Mouse (Mus musculus) embryonic facial prominence, embryonic 11.5 days (tissue): ENCODE data around the gene Pqlc3. TPM values are rescaled to one million over a fixed set of nuclear protein-coding genes. Genes with fewer than 3 reads are reported as not detected.
A peak's percentile ranks its signal among the peaks of the same experiment; 100 is the strongest.

Experiments
- ATAC-seq: fragments of 200-750 bp; cut with Nextera tagmentation; replicated peaks from 2 replicates; pipeline ENCODE4 v1.8.0; 2017; ENCODE audit warnings: low read depth; ENCODE audit not compliant: insufficient number of reproducible peaks, low FRiP score, low TSS enrichment
- DNase-seq: peaks from one replicate; pipeline ENCODE4 v3.0.0-alpha.2; 2015; ENCODE audit warnings: low spot score
- H3K27ac ChIP-seq: fragments of 300-500 bp; sonication (generic); replicated peaks from 2 replicates; pipeline ENCODE4 v1.5.1; 2014; ENCODE audit warnings: mild to moderate bottlenecking, low read depth, low read length, control low read depth
- H3K27me3 ChIP-seq: fragments of 300-500 bp; sonication (generic); 2 replicates; pipeline ENCODE4 v1.6.1; 2014; ENCODE audit warnings: mild to moderate bottlenecking, low read length, moderate library complexity, mixed read lengths; ENCODE audit not compliant: control insufficient read depth, insufficient read depth
- H3K36me3 ChIP-seq: fragments of 300-500 bp; sonication (generic); replicated peaks from 2 replicates; pipeline ENCODE4 v1.6.1; 2014; ENCODE audit warnings: low read depth, mild to moderate bottlenecking, low read length, moderate library complexity, mixed read lengths; ENCODE audit not compliant: control insufficient read depth, insufficient read depth
- H3K4me1 ChIP-seq: fragments of 300-500 bp; sonication (generic); 2 replicates; pipeline ENCODE4 v1.6.1; 2014; ENCODE audit warnings: low read length, mixed read lengths; ENCODE audit not compliant: control insufficient read depth, insufficient read depth
- H3K4me2 ChIP-seq: fragments of 300-500 bp; sonication (generic); 2 replicates; pipeline ENCODE4 v1.6.1; 2014; ENCODE audit warnings: low read depth, mild to moderate bottlenecking, control low read depth, low read length, moderate library complexity
- H3K4me3 ChIP-seq: fragments of 300-500 bp; sonication (generic); 2 replicates; pipeline ENCODE4 v1.5.1; 2014; ENCODE audit warnings: low read depth, low read length, control low read depth
- H3K9ac ChIP-seq: fragments of 300-500 bp; sonication (generic); replicated peaks from 2 replicates; pipeline ENCODE4 v1.6.1; 2014; ENCODE audit warnings: mild to moderate bottlenecking, control low read depth, low read length
- H3K9me3 ChIP-seq: fragments of 300-500 bp; sonication (generic); replicated peaks from 2 replicates; pipeline ENCODE4 v1.6.1; 2016; ENCODE audit warnings: mild to moderate bottlenecking, low read length, inconsistent platforms, mixed read lengths; ENCODE audit not compliant: control insufficient read depth
- WGBS: fragments of 180-500 bp; shearing (Covaris S2); extraction: QIAGEN DNeasy Blood & Tissue Kit; methylation state at CpG from one replicate; pipeline ENCODE4 v1.1.7; 2014; 5-methylcytosine and 5-hydroxymethylcytosine counted together
- polyA plus RNA-seq: library from polyadenylated mRNA; unstranded; fragments of >200 nt; fragmentation: Nextera tagmentation; extraction: Ambion mirVana; gene quantifications from 2 replicates; pipeline ENCODE4 v1.2.1, GENCODE M21; 2014

The Pqlc3 gene
- polyA plus RNA-seq, 1 experiment from 2014 or later: 3.8 TPM

GRCm38 (mm10) chr12:16963354-16963753 lies 36.9 kb downstream of the Pqlc3 start:
- no peak overlapping the region for H3K27ac ChIP-seq
- WGBS: 80% methylated on average over 2 of the region's 2 CpGs
- ATAC-seq: no peak

GRCm38 (mm10) chr12:16958851-16959250 lies 41.4 kb downstream of the Pqlc3 start:
- Histone ChIP-seq H3K4me2 (no peak overlapping the region), H3K36me3 (peaks cover 6% of the 10 kb centered on the region), H3K4me3 (no peak overlapping the region), H3K27me3 (no peaks in the 10 kb centered on the region), H3K9ac (no peak overlapping the region), H3K4me1 (no peaks in the 10 kb centered on the region), H3K9me3 (no peaks in the 10 kb centered on the region), H3K27ac (no peak overlapping the region)
- peak; percentile 28 for DNase-seq
- ATAC-seq: no peak
- 61% methylated on average over 1 of the region's 1 CpGs for WGBS

More at GRCm38 (mm10) chr12:16963354-16963753, 36.9 kb downstream of the Pqlc3 start:
- Histone ChIP-seq H3K4me2 (no peak overlapping the region), H3K9me3 (no peaks in the 10 kb centered on the region), H3K4me3 (no peak overlapping the region), H3K36me3 (peaks cover 5% of the 10 kb centered on the region), H3K9ac (no peak overlapping the region), H3K27me3 (no peaks in the 10 kb centered on the region), H3K4me1 (no peaks in the 10 kb centered on the region)
- DNase-seq: no peak

GRCm38 (mm10) chr12:16948239-16948638 lies 52.0 kb downstream of the Pqlc3 start:
- Histone ChIP-seq H3K4me3 (no peak overlapping the region), H3K9me3 (no peaks in the 10 kb centered on the region), H3K9ac (no peak overlapping the region), H3K36me3 (no peaks in the 10 kb centered on the region), H3K4me1 (no peaks in the 10 kb centered on the region), H3K27ac (no peak overlapping the region), H3K27me3 (no peaks in the 10 kb centered on the region), H3K4me2 (no peak overlapping the region)
- ATAC-seq (no peak), DNase-seq (no peak)
- WGBS: 90% methylated on average over 6 of the region's 6 CpGs

GRCm38 (mm10) chr12:16941976-16942375 lies 58.2 kb downstream of the Pqlc3 start:
- DNase-seq (no peak), ATAC-seq (no peak)

More at GRCm38 (mm10) chr12:16941976-16942375, 58.2 kb downstream of the Pqlc3 start:
- Histone ChIP-seq H3K27me3 (no peaks in the 10 kb centered on the region), H3K4me2 (no peak overlapping the region), H3K36me3 (no peaks in the 10 kb centered on the region), H3K9me3 (no peaks in the 10 kb centered on the region), H3K4me1 (no peaks in the 10 kb centered on the region), H3K9ac (no peak overlapping the region), H3K27ac (no peak overlapping the region), H3K4me3 (no peak overlapping the region)
- 90% methylated on average over 3 of the region's 3 CpGs for WGBS

Other genes with a start within 250 kb of the Pqlc3 start
- 5.0 and 7.8 TPM in 2 replicates for gene Greb1, start 199.5 kb downstream of the Pqlc3 start, polyA plus RNA-seq
- gene E2f6, start 189.4 kb downstream of the Pqlc3 start, polyA plus RNA-seq: 85.5 and 87.6 TPM in 2 replicates
- gene Rock2, start 105.5 kb downstream of the Pqlc3 start, polyA plus RNA-seq: 13.6 TPM in 2 replicates
- gene 2410004P03Rik, start 11.3 kb upstream of the Pqlc3 start, polyA plus RNA-seq: 0.29 and 1.3 TPM in 2 replicates
- gene Kcnf1, start 176.5 kb upstream of the Pqlc3 start, polyA plus RNA-seq: 0.52 and 0.86 TPM in 2 replicates